Mouse (Mus musculus): ENCODE results near the gene Sema5a.

- TF ChIP-seq USF1 (IDR thresholded peaks at IDR 0.05; ENCODE audit: low read depth) (no peak), CTCF (IDR thresholded peaks at IDR 0.05; ENCODE audit: control insufficient read depth, insufficient read depth, insufficient read length) (no peak), MAX (IDR thresholded peaks at IDR 0.05) (no peak), MYOD1 (IDR thresholded peaks at IDR 0.05; ENCODE audit: control insufficient read depth, insufficient read length, low read depth) (no peak), CEBPB (IDR thresholded peaks at IDR 0.05; ENCODE audit: low read depth) (no peak)
These were observed 440.5 kb downstream of the Sema5a start for GRCm38 (mm10) chr15:32685152-32685551.
